Mouse (Mus musculus) thymus, postnatal 10 days (tissue): ENCODE measurements around the gene Syna.
A peak's percentile ranks its signal among the peaks of the same experiment; 100 is the strongest.

ENCODE experiments used
- DNase-seq, 2 experiments: peaks; one replicate each; pipeline ENCODE4 v3.0.0; 2021; ENCODE audit warnings: low spot score in 2 of 2

Syna gene

DNA sequence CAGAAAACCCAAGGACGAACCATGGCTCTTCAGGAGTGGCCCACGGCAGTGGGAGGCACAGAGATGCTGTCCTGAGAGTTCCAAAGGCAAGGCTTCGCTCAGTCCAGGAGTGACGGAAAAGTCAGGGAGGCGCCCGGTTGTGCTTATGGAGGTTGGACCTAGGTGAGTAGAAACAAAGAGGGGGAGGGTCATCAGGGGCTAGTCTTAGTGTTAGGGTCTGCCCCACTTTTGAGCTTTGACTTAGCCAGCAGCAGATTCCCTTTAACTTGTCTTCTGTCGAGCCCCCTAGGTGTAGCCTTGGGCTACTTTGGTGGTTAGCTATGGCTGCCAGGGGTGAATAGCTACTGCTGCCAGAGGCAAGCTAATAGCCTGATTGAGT, at the start of gene Syna:
Gene Syna, minus strand, starts transcription at position 101 of the 379 bp plus-strand sequence.
- no peak for DNase-seq

DNA sequence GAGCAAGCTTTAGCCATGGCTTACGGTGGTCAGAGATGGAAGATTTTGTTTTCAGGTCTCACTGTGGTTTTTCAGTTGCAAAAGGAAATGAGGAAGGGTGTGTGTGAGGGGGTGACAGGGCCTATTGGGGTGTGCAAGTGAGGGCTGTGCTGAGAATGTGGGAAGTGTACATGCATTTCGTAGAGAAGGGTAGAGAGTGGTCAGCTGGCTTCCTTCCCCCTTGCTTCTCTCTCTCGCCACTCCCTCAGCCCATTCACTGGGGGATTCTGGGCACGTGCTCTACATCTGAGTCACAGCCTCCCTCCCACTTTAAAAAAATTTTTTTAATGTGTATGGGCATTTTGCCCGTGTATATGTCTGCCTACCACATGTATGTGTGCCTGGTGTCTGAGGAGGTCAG, 47.1 kb upstream of the Syna start:
- DNase-seq = no peak

DNA sequence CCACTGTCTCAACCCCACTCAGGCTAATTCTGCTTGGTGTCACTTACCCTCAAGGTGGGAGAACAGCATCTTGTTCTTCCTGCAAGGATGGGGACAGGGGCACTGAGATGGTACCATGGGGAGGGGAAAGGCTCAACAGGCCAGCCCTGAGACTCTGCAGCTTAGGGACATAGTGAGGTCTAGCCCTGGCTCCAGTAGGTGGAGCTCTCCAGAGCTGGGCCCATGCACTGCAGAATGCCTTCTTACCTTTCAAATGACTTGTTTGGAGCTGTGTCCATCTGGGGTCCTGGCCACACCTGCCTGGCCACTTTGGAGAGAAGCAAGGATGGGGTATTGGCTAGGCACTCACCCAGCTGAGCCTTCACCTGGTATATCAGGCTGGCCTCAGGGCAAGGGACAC, 46.3 kb upstream of the Syna start:
- peak in 1 of 2 experiments; percentile 17 for DNase-seq

DNA sequence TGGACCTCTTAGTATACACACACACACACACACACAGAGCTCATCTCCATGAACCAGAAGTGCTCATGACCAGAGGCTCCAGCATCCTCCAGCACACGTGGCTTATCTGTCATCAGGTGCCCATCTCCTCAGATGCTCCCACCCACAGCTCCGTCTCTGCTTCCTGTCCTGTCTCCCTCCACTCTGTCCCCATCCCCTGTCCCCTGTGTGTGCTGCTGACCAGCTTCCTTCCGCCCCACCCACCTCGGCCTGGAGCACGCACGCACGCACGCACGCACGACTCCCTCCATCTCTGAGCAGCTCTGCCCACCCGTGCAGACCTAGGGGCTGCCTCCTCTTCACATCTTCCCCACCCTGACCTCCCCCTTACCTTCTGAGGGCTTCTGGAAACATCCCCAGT, 44.4 kb upstream of the Syna start:
- DNase-seq = no peak

DNA sequence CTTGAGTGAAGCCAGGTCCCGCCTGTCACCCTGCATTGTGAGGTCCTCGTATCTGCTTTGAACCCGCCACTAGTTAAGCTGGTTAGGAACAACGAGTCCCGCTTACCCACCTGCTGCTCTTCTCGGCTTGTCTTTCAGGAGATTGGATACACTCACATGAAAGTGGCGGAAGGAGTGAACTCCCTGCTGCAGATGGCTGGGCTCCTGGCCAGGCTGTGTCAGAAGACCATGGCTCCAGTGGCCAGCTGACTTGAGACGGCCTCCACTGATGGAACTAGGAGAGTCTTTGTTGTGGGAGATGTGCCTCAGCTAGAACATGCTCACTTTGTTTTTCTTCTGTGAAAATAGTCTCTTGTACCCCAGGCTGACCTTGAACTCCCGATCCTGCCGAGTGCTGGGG, 37.7 kb upstream of the Syna start:
- DNase-seq = no peak

DNA sequence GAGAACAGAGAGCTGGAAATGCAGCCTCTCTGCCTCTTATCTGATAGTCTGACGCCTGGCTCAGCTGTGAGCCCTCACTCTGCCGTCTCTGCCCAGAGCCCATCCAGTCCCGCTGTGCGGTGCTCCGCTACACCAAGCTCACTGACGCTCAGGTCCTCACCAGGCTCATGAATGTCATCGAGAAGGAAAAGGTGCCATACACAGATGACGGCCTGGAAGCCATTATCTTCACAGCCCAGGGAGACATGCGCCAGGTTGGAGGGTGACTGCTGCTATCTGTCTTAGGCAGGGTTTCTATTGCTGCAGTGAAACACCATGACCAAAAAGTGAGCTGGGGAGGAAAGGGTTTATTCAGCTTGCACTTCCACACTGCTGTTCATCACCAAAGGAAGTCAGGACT, 33.1 kb upstream of the Syna start:
- DNase-seq = no peak

DNA sequence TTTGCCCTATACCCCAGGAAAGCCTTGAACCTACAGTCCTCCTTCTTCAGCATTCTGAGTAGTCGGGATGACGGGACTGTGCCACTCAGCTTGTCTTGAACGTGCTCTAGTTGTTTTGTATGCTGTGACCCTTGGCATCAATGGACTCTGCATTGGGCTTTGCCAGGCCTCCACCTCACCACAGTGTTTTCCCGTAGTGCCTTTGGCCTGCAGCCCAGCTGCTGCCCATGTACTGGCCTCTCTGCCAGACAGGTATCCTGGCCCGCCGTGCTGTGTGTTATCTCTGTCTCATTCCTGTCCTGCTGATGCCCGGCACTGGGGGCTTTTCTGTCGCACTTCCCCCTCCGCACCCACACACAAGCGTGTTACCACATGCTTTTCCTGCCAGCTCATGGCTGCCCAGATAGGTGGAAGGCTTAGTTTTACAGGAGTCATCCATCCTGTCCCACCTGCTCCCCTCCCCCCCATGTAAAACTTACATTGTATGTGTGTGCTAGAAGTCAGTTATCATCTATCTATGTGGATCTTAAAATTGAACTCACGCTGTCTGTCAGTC, 32.1 kb upstream of the Syna start:
- no peak for DNase-seq

DNA sequence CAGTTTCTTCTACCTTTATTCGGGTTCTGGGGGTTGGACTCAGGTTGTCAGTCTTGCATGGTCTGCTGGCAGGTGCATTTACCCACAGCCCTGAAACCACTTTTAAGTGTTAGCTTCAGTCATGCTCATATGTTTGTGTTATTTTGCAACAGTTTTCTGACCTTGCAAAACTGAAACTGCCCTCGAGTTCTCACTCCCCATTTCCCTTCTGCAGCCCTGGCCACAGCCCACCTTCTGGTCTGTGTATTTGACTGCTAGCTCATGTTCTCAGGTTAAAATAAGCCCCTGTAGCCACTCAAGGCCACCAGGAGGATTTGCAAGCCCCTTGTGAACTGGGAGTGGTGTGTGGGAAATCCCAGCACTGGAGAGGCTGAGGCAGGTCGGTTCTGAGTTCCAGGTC, 29.9 kb upstream of the Syna start:
- no peak for DNase-seq

DNA sequence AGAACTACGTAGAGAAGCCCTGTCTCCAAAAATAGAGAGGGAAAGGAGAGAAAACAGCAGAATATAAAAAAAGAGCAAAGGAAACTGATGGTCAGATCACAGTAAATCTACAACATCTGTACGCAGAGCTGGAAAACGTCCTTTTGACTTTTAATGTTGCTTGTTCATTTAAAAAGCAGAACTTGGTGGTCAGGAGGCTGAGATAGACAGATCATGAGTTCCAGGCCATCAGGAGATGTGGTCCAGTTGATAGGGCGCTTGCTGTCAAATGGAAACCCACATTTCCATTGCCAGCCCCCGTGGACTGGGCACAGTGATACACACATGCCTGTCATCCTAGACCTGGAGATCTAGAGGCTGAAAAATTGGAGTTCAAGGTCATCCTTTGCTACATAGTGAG, 24.8 kb upstream of the Syna start:
- DNase-seq = no peak

DNA sequence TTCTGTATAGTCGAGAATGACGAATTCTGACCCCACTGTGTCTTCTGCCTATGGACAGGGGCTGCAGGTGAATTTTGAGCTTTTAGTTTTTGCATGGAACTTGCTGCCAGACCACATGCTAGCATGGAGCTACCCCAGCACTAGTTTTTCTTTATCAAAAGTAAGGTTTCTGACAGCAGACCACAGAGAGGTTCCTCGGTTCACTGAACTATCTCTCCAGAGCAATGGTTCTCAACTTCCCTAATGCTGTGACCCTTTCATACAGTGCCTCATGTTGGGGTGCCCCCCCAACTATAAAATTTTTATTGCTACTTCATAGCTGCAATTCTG, 23.9 kb upstream of the Syna start:
- DNase-seq = no peak

DNA sequence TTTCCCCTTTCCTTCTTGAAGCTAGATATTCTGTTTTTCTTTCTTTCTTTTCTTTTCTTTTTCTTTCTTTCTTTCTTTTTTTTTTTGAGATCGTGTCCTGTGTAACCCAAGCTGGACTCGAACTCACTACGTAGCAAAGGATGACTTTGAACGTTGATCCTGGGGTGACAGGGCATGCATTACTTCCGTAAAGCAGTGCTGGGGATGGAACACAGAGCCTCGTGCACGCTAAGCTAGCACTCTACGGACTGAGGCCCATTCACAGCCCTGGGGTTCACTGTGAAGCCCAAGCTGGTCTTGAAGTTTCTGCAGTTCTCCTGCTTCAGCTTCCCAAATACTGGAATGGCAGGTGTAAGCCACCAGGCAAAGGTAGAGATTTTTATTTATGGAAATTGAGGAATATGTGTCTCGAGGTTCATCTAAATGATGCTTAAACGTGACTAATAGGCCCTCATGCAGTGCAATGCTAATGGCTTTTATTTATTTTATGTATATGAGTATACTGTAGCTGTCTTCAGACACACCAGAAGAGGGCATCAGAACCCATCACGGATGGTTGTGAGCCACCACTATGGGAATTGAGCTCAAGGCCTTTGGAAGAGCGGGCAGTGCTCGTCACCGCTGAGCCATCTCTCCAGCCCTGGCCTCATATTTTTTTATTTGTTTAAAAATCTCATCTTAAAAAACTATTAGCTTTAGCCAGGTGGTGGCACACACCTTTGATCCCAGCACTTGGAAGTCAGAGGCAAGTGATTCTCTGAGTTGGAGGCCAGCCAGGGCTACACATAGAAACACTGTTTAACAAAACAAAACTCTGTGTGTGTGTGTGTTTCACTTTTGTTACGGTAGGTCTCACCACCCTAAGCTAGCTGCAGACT, 23.3 kb upstream of the Syna start:
- no peak for DNase-seq

DNA sequence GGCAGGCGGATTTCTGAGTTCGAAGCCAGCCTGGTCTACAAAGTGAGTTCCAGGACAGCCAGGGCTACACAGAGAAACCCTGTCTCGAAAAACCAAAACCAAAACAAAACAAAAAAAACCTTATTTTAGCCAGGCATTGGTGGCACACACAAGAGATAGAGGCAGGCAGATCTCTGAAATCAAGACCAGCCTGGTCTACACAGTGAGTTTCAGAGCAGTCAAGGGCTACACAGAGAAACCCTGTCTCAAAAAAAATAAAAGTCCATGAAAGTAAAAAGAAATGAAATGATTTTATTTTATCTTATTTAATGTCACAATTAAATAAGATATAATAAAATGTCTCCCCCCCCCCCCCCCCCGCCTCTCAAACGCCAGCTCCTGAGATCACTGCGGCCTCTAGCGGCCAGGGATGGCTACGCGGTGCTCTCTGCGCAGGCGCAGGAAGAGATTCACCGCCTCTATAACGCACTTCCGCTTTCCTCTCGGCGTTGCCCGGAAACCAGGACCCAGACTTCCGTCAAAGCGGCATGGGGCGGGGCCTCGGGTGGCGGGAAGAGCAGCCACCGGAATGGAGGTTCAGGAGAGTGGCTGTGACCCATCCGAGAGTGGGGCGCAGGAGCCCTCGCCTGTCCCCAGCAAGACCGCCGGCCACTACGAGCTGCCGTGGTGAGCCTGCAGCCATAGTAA, 22.4 kb upstream of the Syna start:
- DNase-seq = peak; percentile 95 to 97

DNA sequence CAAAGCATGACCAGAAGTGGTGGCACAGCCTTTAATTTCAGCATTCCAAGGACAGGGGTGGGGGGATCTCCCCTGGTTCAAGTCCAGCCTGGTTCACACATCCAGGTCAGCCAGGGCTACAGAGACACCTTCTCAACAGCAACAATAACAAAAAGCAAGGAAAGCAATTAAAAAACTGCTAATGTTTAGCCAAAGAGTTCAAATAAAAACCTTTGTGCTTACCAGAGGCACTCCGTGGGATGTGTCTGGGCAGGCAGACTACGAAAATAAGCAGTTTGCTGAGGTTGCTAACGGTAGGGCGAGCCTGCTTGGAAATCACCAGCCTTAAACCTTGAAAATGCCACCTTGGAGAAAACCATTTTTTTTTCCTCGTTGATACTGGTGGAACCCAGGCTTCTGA, 21.2 kb upstream of the Syna start, which contains the start of gene Rfc2:
Gene Rfc2, plus strand, starts transcription at position 221 of the 400 bp plus-strand sequence.
- DNase-seq = no peak

DNA sequence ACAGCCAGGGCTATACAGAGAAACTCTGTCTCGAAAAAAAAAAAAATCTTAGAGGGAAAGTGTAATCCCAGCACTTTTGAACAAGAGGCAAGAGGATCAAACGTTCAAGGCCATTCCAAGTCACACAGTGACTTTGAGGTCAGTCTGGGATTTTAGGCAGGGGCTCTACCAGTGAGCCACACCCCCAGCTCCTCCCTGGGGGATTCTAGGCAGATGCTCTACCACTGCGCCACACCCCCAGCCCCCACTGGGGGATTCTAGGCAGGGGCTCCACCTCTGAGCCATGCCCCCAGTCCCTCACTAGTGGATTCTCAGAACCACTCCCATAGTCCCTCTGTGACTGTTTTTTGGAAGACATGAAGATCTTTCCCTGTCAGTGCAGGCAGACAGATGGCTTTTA, 19.2 kb upstream of the Syna start:
- DNase-seq = no peak

DNA sequence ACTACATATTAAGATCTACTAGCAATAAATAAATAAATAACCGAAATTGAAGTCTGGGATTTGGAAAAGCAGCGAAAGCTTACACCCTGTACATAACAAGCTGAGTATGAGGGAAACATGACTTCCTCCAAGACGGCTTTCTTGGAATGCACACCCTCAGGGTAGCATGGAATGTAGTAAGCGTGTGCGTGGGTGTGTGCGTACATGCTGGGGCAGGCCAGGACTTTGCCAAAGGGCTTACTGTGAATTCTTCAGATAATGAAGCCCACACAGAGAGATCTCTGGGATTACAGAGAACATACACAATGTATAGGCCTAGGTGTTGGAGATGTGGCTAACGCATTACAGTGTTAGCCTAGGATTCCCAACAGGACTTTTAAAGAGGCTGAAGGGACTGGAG, 17.6 kb upstream of the Syna start:
- DNase-seq = no peak

DNA sequence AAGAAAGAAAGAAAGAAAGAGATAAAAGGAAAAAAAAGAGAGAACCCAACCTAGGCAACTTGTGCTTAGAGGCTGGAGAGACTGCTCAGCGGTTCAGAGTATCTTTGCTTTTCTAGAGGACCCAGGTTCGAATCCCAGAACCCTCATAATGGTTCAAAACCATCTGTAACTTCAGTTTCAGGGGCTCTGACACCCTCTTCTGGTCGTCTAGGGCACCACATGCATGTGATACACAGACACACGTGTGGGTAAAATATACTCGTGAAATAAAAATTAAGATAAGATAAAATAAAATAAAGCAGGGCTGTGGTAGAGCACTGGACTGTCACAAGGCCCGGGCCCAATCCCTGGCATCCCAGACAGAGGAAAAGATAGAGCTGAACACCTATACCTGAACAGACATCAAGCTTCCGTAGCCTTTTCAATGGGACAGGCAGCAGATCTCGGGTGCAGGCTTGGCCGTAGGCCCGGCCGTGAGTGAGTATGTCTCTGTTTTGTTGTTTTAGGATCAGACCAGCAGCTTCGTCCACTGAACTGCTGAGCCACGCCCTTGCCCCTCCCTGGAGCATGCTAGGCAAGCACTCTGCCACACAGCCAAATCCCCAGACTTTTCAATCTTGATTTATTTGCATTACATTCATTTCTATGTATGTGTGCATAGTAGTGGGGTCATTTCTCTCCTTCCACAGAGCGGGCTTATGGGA, 16.7 kb upstream of the Syna start:
- no peak for DNase-seq

DNA sequence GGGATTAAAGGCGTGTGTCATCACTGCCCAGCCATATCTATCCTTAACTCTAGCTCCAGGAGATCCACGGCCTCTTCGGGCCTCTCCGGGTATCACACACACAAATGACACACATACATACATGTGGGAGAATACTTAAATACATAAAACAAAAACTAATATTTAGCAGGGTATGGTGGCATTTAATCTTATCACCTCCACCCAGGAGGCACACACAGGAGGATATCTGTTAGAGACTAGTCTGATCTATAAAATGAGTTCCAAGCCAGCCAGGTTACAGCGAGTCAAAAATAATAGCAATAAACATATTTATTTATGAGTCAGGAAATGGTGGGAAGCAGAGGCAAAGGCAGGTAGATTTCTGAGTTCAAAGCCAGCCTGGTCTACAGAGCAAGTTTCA, 15.9 kb upstream of the Syna start:
- DNase-seq = no peak

DNA sequence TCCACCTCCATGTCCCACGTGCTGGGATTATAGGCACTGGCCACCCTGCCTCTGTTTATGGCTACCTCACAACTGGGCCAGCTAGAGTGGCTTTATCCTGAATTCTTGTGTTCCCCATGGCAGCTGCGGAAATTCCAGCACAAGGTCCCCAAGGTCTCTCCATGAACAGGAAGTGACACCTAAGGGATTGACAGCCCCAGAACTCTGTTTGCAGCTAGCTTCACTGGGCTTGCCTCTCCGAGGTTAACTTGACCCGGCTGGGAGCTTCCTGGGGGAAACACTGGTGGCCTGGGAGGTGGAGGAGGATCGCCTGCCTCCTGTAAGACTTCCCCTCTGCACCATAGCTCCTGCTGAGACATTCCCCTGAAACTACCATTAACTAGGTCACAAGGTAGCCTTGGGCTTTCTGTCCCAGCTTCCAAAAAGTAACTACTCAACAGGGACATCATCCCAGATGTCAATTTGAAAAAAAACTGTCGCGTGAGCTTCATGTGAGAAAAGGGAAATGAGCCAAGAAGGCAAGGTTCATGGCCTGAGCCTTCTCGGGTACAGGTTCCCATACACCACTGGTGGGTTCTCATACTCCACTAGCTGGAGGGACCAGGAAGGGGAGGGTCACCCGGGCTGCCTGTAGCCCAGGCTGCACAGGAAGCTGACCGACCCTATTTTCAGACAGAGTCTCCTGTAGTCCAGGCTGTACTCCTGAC, 12.7 kb upstream of the Syna start:
- no peak for DNase-seq

DNA sequence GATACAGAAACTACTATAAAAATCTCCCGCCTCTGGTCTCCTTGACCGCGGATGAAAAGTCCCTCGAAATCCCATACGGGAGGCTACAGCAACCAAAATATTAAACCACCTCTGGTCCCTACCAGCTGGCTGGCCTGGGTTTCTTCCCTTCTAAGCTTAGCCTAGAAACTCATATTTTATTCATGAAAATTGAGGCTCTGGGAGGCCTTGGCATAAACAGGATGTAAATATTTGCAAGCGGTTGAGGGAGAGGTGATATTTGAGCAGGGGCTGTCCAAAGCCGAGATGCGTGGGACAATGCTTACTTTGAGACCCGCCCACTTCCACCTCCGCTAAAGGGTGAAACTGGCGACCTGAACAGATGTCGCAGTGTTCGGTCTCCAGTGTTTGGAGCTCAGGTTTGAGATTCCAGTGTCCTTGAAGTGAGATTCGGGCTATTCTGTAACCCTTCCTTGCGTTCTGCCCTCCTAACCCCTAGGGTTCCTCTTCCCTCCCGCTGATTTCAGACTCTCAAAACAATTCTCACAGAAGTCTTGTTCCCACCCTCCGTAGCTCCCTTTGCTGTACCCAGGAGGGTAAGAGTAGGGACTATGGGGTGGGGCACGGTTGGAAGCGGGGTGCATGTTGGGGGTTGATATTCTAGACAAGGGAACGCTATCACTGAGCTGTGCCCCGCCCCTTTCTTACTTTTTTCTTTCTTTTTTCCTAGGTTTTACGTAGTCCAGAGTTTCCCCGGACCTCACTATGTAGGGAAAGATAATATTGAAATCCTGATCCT, 11.9 kb upstream of the Syna start:
- DNase-seq = peak in 1 of 2 experiments; percentile 18

DNA sequence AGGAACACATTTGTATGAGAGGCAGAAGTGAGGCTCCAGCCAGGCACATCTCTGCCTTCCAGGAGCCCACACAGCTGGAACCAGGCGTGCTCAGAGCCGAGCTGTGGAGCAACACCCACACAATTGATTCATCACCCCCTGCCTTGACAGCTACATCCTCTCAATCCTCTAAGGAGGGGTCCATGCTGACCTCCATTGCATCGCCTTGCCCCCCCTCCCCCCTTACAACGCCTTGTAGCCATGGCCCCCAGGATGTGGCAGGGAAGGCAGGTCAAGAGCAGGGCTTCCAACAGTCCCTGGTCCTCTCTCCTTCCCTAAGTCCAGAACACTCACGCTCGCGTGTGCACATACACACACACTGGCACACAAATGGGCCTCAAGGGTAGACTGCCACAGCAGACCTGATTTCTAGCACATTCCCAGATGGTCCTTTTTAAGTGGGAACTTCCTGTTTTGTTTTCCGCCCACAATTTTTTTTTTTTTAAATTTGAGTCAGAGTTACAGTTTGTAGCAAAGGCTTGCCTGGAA, 9.1 kb upstream of the Syna start:
- DNase-seq = no peak

DNA sequence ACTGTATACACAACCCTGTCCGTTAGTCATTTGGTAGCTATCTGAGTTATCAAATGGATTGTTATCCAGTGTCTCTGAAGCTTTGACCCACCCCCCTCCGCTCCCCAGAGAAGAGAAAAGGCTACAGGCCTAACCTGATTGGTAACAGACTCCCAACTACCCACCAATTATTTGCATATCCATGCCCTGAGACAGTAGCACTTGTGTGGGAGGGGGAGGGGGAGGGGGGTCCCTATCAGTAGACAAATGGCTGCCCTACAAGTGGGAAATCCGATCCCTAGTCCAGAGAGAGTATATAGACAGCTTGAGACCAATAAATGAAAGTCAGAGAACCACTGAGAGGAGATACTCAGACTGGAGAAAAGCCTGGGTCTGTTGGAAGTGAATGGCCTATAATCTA, 8.1 kb upstream of the Syna start:
- no peak for DNase-seq
